Mouse (Mus musculus): ENCODE data around the gene Pirb. TPM values are rescaled to one million over a fixed set of nuclear protein-coding genes. Genes with fewer than 3 reads are reported as not detected.

Pirb gene
- total and polyA plus RNA-seq, 3 experiments = 0.12 to 0.56 TPM; not detected in 1

GRCm38 (mm10) chr7:3676371-3676770 lies 43.8 kb downstream of the Pirb start:
- Histone ChIP-seq H3K9me3 (replicated peaks; ENCODE audit: insufficient read depth, low read length) (no peaks in the 10 kb centered on the region), H3K4me1 (ENCODE audit: control insufficient read depth in 1 of 2, insufficient read depth in 2 of 2, low read length in 2 of 2) (no peaks in the 10 kb centered on the region), H3K79me2 (ENCODE audit: control insufficient read depth, insufficient read depth, low read length, poor library complexity) (no peaks in the 10 kb centered on the region), H3K4me3 (ENCODE audit: control insufficient read depth in 1 of 2, insufficient read depth in 1 of 2, low read depth in 2 of 2, low read length in 2 of 2) (no peak overlapping the region), H3K27ac (ENCODE audit: control insufficient read depth, low read depth, low read length) (no peak overlapping the region), H3K36me3 (ENCODE audit: control insufficient read depth in 1 of 2, insufficient read depth in 2 of 2, low read length in 2 of 2) (no peaks in the 10 kb centered on the region), H3K27me3 (ENCODE audit: control insufficient read depth in 1 of 2, insufficient read depth in 2 of 2, low read length in 2 of 2) (no peaks in the 10 kb centered on the region), H3K9ac (ENCODE audit: control insufficient read depth, low read depth, low read length, poor library complexity, severe bottlenecking) (no peak overlapping the region)
- DNase-seq (ENCODE audit: low read depth, low spot score) = no peak
- TF ChIP-seq MYC (IDR thresholded peaks at IDR 0.05; ENCODE audit: low read depth, low read length) (no peak), RAD21 (IDR thresholded peaks at IDR 0.05; ENCODE audit: low read depth, low read length) (no peak), E2F4 (IDR thresholded peaks at IDR 0.05; ENCODE audit: borderline replicate concordance, low read depth, low read length) (no peak), POLR2AphosphoS5 (IDR thresholded peaks at IDR 0.05; ENCODE audit: borderline replicate concordance, low read depth, low read length) (no peak), JUND (IDR thresholded peaks at IDR 0.05; ENCODE audit: low read depth, low read length) (no peak), MXI1 (IDR thresholded peaks at IDR 0.05; ENCODE audit: low read depth, low read length) (no peak), MAFK (IDR thresholded peaks at IDR 0.05; ENCODE audit: borderline replicate concordance, low read depth, low read length) (no peak), TBP (IDR thresholded peaks at IDR 0.05; ENCODE audit: low read depth, low read length) (no peak), ETS1 (IDR thresholded peaks at IDR 0.05; ENCODE audit: low read depth, low read length) (no peak), SMC3 (IDR thresholded peaks at IDR 0.05; ENCODE audit: low read depth, low read length) (no peak), HCFC1 (IDR thresholded peaks at IDR 0.05; ENCODE audit: low read depth, low read length) (no peak), USF1 (IDR thresholded peaks at IDR 0.05; ENCODE audit: low read depth, low read length) (no peak), EP300 (IDR thresholded peaks at IDR 0.05; ENCODE audit: low read depth in 1 of 2, low read length in 2 of 2) (no peak), POLR2AphosphoS2 (IDR thresholded peaks at IDR 0.05; ENCODE audit: low read length) (no peak), MYB (IDR thresholded peaks at IDR 0.05; ENCODE audit: low read depth, low read length) (no peak), TAL1 (IDR thresholded peaks at IDR 0.05; ENCODE audit: low read length) (no peak), ZC3H11A (IDR thresholded peaks at IDR 0.05; ENCODE audit: low read depth, low read length) (no peak)

DNA sequence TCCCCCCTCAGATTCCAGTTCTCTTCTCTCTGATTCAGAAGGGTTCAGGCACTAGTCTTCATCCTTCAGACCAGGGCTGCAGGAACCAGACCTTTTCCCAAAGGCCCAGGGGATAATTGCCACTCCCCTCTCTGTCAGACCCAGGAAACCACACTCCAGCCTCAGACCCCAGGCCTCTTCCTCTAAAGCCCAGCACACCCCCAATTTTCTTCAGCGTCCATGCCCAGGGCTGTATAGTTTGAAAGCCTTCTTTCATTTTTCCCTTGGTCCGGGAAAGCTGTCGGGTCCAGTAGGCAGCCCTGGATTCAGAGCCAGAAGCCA lies 45.0 kb downstream of the Pirb start:
- Histone ChIP-seq H3K36me3 (ENCODE audit: control insufficient read depth in 1 of 2, insufficient read depth in 2 of 2, low read length in 2 of 2) (no peaks in the 10 kb centered on the region), H3K4me3 (ENCODE audit: control insufficient read depth in 1 of 2, insufficient read depth in 1 of 2, low read depth in 2 of 2, low read length in 2 of 2) (no peak overlapping the region), H3K9me3 (replicated peaks; ENCODE audit: insufficient read depth, low read length) (no peaks in the 10 kb centered on the region), H3K4me1 (ENCODE audit: control insufficient read depth in 1 of 2, insufficient read depth in 2 of 2, low read length in 2 of 2) (no peaks in the 10 kb centered on the region), H3K27me3 (ENCODE audit: control insufficient read depth in 1 of 2, insufficient read depth in 2 of 2, low read length in 2 of 2) (no peaks in the 10 kb centered on the region), H3K9ac (ENCODE audit: control insufficient read depth, low read depth, low read length, poor library complexity, severe bottlenecking) (no peak overlapping the region), H3K27ac (ENCODE audit: control insufficient read depth, low read depth, low read length) (no peak overlapping the region), H3K79me2 (ENCODE audit: control insufficient read depth, insufficient read depth, low read length, poor library complexity) (no peaks in the 10 kb centered on the region)
- no peak for DNase-seq (ENCODE audit: low read depth, low spot score)
- TF ChIP-seq POLR2A (IDR thresholded peaks at IDR 0.05; ENCODE audit: control insufficient read depth in 1 of 2, insufficient read depth in 1 of 2, low read depth in 1 of 2, low read length in 2 of 2, poor library complexity in 1 of 2) (no peak), E2F4 (IDR thresholded peaks at IDR 0.05; ENCODE audit: borderline replicate concordance, low read depth, low read length) (no peak), UBTF (IDR thresholded peaks at IDR 0.05; ENCODE audit: borderline replicate concordance, insufficient read depth, low read depth, low read length) (no peak), MAFK (IDR thresholded peaks at IDR 0.05; ENCODE audit: borderline replicate concordance, low read depth, low read length) (no peak), ELF1 (IDR thresholded peaks at IDR 0.05; ENCODE audit: low read depth, low read length) (no peak), USF2 (IDR thresholded peaks at IDR 0.05; ENCODE audit: borderline replicate concordance in 1 of 2, insufficient read depth in 1 of 2, low read depth in 1 of 2, low read length in 2 of 2) (no peak), KAT2A (conservative IDR thresholded peaks at IDR 0.05; ENCODE audit: low read depth, low read length) (no peak), NRF1 (IDR thresholded peaks at IDR 0.05; ENCODE audit: insufficient read depth, low read depth, low read length, poor library complexity, severe bottlenecking) (no peak), CTCF (IDR thresholded peaks at IDR 0.05 in 2 of 3, conservative IDR thresholded peaks at IDR 0.05 in 1 of 3; ENCODE audit: control insufficient read depth in 1 of 3, insufficient read depth in 1 of 3, low read depth in 2 of 3, low read length in 3 of 3, poor library complexity in 1 of 3, severe bottlenecking in 1 of 3) (no peak), RCOR1 (IDR thresholded peaks at IDR 0.05; ENCODE audit: low read depth, low read length) (no peak), ZKSCAN1 (IDR thresholded peaks at IDR 0.05; ENCODE audit: low read depth, low read length) (no peak), POLR2AphosphoS2 (IDR thresholded peaks at IDR 0.05; ENCODE audit: low read length) (no peak), ETS1 (IDR thresholded peaks at IDR 0.05; ENCODE audit: low read depth, low read length) (no peak), MAX (IDR thresholded peaks at IDR 0.05; ENCODE audit: low read length) (no peak), CHD2 (IDR thresholded peaks at IDR 0.05; ENCODE audit: low read length) (no peak), CHD1 (IDR thresholded peaks at IDR 0.05; ENCODE audit: low read depth, low read length) (no peak), MYB (IDR thresholded peaks at IDR 0.05; ENCODE audit: low read depth, low read length) (no peak)

All from MEL (cell line).